In the genomic region with DNA sequence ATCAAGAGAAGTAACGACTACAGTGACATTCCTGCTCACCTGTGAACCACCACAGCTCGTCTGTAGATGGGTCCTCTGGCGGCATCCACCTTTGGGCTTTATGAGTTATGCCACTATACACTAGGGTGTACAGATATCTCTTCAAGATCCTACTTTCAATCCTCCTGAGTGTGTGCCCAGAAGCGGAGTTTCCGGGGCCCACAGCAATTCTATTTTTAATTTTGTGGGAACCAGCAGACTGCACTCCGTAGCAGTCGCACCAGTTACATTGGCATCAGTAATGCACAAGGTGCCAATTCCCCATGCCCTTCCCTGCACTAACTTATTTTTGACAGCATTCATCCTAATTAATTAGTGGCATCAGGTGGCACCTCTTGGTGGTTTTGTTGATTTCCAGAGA, we compare ENCODE assay signal across 11 mouse cellular contexts.
"Had no signal": no experiment of that assay in that cellular context is flagged by ENCODE, and none has a peak within 500 bp of the region (broad histone marks: within the 10 kb centered on the region; RNA-seq: fewer than 3 reads in every experiment).

No protein-coding gene starts in this region.

- DNase-seq: retina, postnatal 1 day; right cerebral cortex, postnatal 14 days; right cerebral cortex, postnatal 25 days; right cerebral cortex, postnatal 4 days; spleen, adult 18-20 months; thymus, adult 18-20 months; thymus, adult 2 months; thymus, postnatal 14 days; thymus, postnatal 25 days; thymus, postnatal 36 days; thymus, postnatal 4 days had no signal
